Mouse (Mus musculus) intestine, postnatal 0 days (tissue): ENCODE data around the gene Dnm3. TPM values are rescaled to one million over a fixed set of nuclear protein-coding genes. Genes with fewer than 3 reads are reported as not detected.

ENCODE experiments used
- ATAC-seq: fragments of 200-750 bp; cut with Nextera tagmentation; 2 replicates; pipeline ENCODE4 v1.8.0; 2017; ENCODE audit warnings: mild to moderate bottlenecking, moderate TSS enrichment, moderate library complexity
- H3K27ac ChIP-seq: fragments of 300-500 bp; sonication (generic); 2 replicates; pipeline ENCODE4 v1.5.1; 2014; ENCODE audit warnings: mild to moderate bottlenecking, low read depth, low read length, moderate library complexity
- H3K27me3 ChIP-seq: fragments of 300-500 bp; sonication (generic); replicated peaks from 2 replicates; pipeline ENCODE4 v1.6.1; 2014; ENCODE audit warnings: low read length, mixed read lengths; ENCODE audit not compliant: control insufficient read depth, insufficient read depth
- H3K36me3 ChIP-seq: fragments of 300-500 bp; sonication (generic); 2 replicates; pipeline ENCODE4 v1.6.1; 2014; ENCODE audit warnings: mild to moderate bottlenecking, moderate library complexity; ENCODE audit not compliant: control insufficient read depth, insufficient read depth
- H3K4me1 ChIP-seq: fragments of 300-500 bp; sonication (generic); replicated peaks from 2 replicates; pipeline ENCODE4 v1.6.1; 2014; ENCODE audit warnings: antibody characterized with exemption, low read length, mixed read lengths; ENCODE audit not compliant: control insufficient read depth, insufficient read depth
- H3K4me2 ChIP-seq: fragments of 300-500 bp; sonication (generic); replicated peaks from 2 replicates; pipeline ENCODE4 v1.6.1; 2014; ENCODE audit warnings: low read depth, mild to moderate bottlenecking, moderate library complexity
- H3K4me3 ChIP-seq: fragments of 300-500 bp; sonication (generic); 2 replicates; pipeline ENCODE4 v1.5.1; 2014; ENCODE audit warnings: low read depth, low read length
- H3K9ac ChIP-seq: fragments of 300-500 bp; sonication (generic); 2 replicates; pipeline ENCODE4 v1.6.1; 2014; ENCODE audit warnings: mild to moderate bottlenecking, low read depth, low read length
- H3K9me3 ChIP-seq: fragments of 300-500 bp; sonication (generic); 2 replicates; pipeline ENCODE4 v1.6.1; 2016; ENCODE audit warnings: mixed run types; ENCODE audit not compliant: control insufficient read depth
- CTCF ChIP-seq: sonication (generic); IDR thresholded peaks from 2 replicates; pipeline ENCODE4 v1.5.1; 2016; ENCODE audit warnings: low read depth, mild to moderate bottlenecking, control low read depth, antibody characterized with exemption, moderate library complexity
- WGBS: fragments of 180-500 bp; shearing (Covaris S2); extraction: QIAGEN DNeasy Blood & Tissue Kit; methylation state at CpG from one replicate; pipeline ENCODE4 v1.1.7; 2014; 5-methylcytosine and 5-hydroxymethylcytosine counted together
- polyA plus RNA-seq: library from polyadenylated mRNA; unstranded; fragments of >200 nt; fragmentation: Nextera tagmentation; extraction: Ambion mirVana; gene quantifications from 2 replicates; pipeline ENCODE4 v1.2.1, GENCODE M21; 2015

Gene Dnm3
- polyA plus RNA-seq, 1 experiment from 2014 or later: 5.6 TPM

GRCm38 (mm10) chr1:162223258-162223940, 254.4 kb downstream of the Dnm3 start:
- Histone ChIP-seq H3K9me3 (no peaks in the 10 kb centered on the region), H3K36me3 (no peaks in the 10 kb centered on the region), H3K4me2 (no peak overlapping the region), H3K27ac (no peak overlapping the region), H3K27me3 (no peaks in the 10 kb centered on the region), H3K4me1 (no peaks in the 10 kb centered on the region), H3K9ac (no peak overlapping the region), H3K4me3 (no peak overlapping the region)
- ATAC-seq: no peak
- 77% methylated on average over 8 of the region's 8 CpGs for WGBS
- TF ChIP-seq CTCF: no peak

GRCm38 (mm10) chr1:162222353-162222752, 255.5 kb downstream of the Dnm3 start:
- Histone ChIP-seq H3K4me2 (no peak overlapping the region), H3K27ac (no peak overlapping the region), H3K9me3 (no peaks in the 10 kb centered on the region), H3K4me3 (no peak overlapping the region), H3K4me1 (no peaks in the 10 kb centered on the region), H3K27me3 (no peaks in the 10 kb centered on the region), H3K9ac (no peak overlapping the region), H3K36me3 (no peaks in the 10 kb centered on the region)
- ATAC-seq: no peak
- no peak for TF ChIP-seq CTCF

- no peak overlapping the region for H3K27ac ChIP-seq
- no peaks in the 10 kb centered on the region for H3K4me1 ChIP-seq
- 47% methylated on average over 4 of the region's 4 CpGs for WGBS
- H3K9ac ChIP-seq: no peak overlapping the region
- no peaks in the 10 kb centered on the region for H3K9me3 ChIP-seq
- H3K4me2 ChIP-seq: no peak overlapping the region; the same call in 1 of the 2 replicates
- ATAC-seq: no peak
- H3K36me3 ChIP-seq: no peaks in the 10 kb centered on the region
- no peaks in the 10 kb centered on the region for H3K27me3 ChIP-seq
- no peak for TF ChIP-seq CTCF
- no peak overlapping the region for H3K4me3 ChIP-seq
These were observed 256.0 kb downstream of the Dnm3 start for GRCm38 (mm10) chr1:162221801-162222301.

GRCm38 (mm10) chr1:162220891-162221290, 256.9 kb downstream of the Dnm3 start:
- no peak for ATAC-seq
- H3K9me3 ChIP-seq: no peaks in the 10 kb centered on the region
- H3K36me3 ChIP-seq: no peaks in the 10 kb centered on the region
- H3K27me3 ChIP-seq: no peaks in the 10 kb centered on the region
- no peak overlapping the region for H3K4me3 ChIP-seq
- no peak for TF ChIP-seq CTCF
- no peaks in the 10 kb centered on the region for H3K4me1 ChIP-seq
- no peak overlapping the region for H3K27ac ChIP-seq
- H3K9ac ChIP-seq: 0 out of 2 replicates have a peak overlapping the region, but pooled peaks have one; percentile 8
- H3K4me2 ChIP-seq: peak overlapping the region; percentile 39

- H3K4me3 ChIP-seq: peak overlapping the region; percentile 40
- H3K9me3 ChIP-seq: no peaks in the 10 kb centered on the region
- TF ChIP-seq CTCF: no peak
- no peak overlapping the region for H3K9ac ChIP-seq
- no peak for ATAC-seq
- no peak overlapping the region for H3K27ac ChIP-seq
- WGBS: 79% methylated on average over 1 of the region's 1 CpGs
- H3K4me1 ChIP-seq: no peaks in the 10 kb centered on the region
- no peaks in the 10 kb centered on the region for H3K27me3 ChIP-seq
- H3K4me2 ChIP-seq: peak overlapping the region; percentile 39; the same call in 1 of the 2 replicates
- H3K36me3 ChIP-seq: no peaks in the 10 kb centered on the region
These were observed 258.1 kb downstream of the Dnm3 start for GRCm38 (mm10) chr1:162219781-162220180.

GRCm38 (mm10) chr1:162218530-162219180, 259.2 kb downstream of the Dnm3 start:
- 0 out of 2 replicates have a peak overlapping the region, but pooled peaks have one; percentile 18 for H3K4me2 ChIP-seq
- no peaks in the 10 kb centered on the region for H3K36me3 ChIP-seq
- 41% methylated on average over 8 of the region's 8 CpGs for WGBS
- no peaks in the 10 kb centered on the region for H3K27me3 ChIP-seq
- peak overlapping the region; percentile 40 for H3K4me3 ChIP-seq
- no peak for TF ChIP-seq CTCF
- ATAC-seq: no peak
- no peaks in the 10 kb centered on the region for H3K9me3 ChIP-seq
- peak overlapping the region; percentile 81; the same call in 1 of the 2 replicates for H3K27ac ChIP-seq
- H3K4me1 ChIP-seq: no peaks in the 10 kb centered on the region
- H3K9ac ChIP-seq: peak overlapping the region; percentile 43
